Mouse (Mus musculus) embryonic facial prominence, embryonic 12.5 days (tissue): ENCODE data around the gene Rgl3. TPM values are rescaled to one million over a fixed set of nuclear protein-coding genes. Genes with fewer than 3 reads are reported as not detected.

ENCODE experiments used
- ATAC-seq: fragments of 200-750 bp; cut with Nextera tagmentation; 2 replicates; pipeline ENCODE4 v1.8.0; 2017; ENCODE audit not compliant: insufficient number of reproducible peaks, insufficient read depth, low FRiP score, low TSS enrichment
- H3K27ac ChIP-seq: fragments of 300-500 bp; sonication (generic); 2 replicates; pipeline ENCODE4 v1.5.1; 2016; ENCODE audit warnings: mild to moderate bottlenecking
- H3K27me3 ChIP-seq: fragments of 300-500 bp; sonication (generic); 2 replicates; pipeline ENCODE4 v1.6.1; 2016; ENCODE audit warnings: mild to moderate bottlenecking, moderate library complexity
- H3K36me3 ChIP-seq: fragments of 300-500 bp; sonication (generic); 2 replicates; pipeline ENCODE4 v1.6.1; 2016; ENCODE audit warnings: mild to moderate bottlenecking
- H3K4me1 ChIP-seq: fragments of 300-500 bp; sonication (generic); 2 replicates; pipeline ENCODE4 v1.6.1; 2016
- H3K4me2 ChIP-seq: fragments of 300-500 bp; sonication (generic); replicated peaks from 2 replicates; pipeline ENCODE4 v1.6.1; 2016; ENCODE audit warnings: mild to moderate bottlenecking, moderate library complexity
- H3K4me3 ChIP-seq: fragments of 300-500 bp; sonication (generic); 2 replicates; pipeline ENCODE4 v1.5.1; 2016; ENCODE audit warnings: mild to moderate bottlenecking
- H3K9ac ChIP-seq: fragments of 300-500 bp; sonication (generic); 2 replicates; pipeline ENCODE4 v1.6.1; 2016; ENCODE audit warnings: mild to moderate bottlenecking, moderate library complexity
- H3K9me3 ChIP-seq: fragments of 300-500 bp; sonication (generic); 2 replicates; pipeline ENCODE4 v1.6.1; 2016; ENCODE audit warnings: mild to moderate bottlenecking, moderate library complexity
- WGBS: fragments of 180-500 bp; shearing (Covaris S2); methylation state at CpG from one replicate; pipeline ENCODE4 v1.1.7; 2016; 5-methylcytosine and 5-hydroxymethylcytosine counted together
- polyA plus RNA-seq: library from polyadenylated mRNA; unstranded; fragments of >200 nt; fragmentation: Nextera tagmentation; extraction: Ambion mirVana; gene quantifications from 2 replicates; pipeline ENCODE4 v1.2.1, GENCODE M21; 2016

The Rgl3 gene
- polyA plus RNA-seq, 1 experiment from 2014 or later = 1.4 TPM

DNA sequence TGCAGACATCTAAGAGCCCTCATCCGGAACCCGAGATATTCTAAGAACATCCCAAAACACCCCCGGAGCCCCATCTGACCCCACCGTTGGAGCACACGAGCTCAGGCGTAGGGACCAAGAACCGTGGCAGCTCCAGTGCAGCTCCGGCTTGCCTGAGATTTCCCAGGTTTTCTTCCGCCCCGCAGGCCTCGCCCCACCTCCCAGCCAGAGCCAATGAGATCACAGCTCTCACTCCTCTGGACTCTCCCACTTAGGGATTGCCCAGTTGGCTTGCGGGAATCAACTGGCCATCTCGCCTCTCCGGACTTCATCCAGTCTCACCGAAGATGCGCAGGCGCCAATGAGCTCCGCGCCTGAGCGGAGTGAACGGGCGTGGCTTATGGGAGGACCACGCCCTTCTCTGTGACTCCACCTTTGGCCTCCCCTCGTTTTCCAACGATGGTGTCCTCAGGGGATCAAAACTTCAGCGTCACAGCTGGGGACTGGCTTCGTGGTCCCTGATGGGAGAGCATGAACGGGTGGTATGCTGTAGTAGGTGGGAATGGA, 62.0 kb downstream of the Rgl3 start, which contains the start of the genes Ccdc159 and Tmem205:
Gene Ccdc159, plus strand, starts transcription at position 264 of the 546 bp plus-strand sequence.
Gene Tmem205, minus strand, starts transcription at position 349 of the 546 bp plus-strand sequence.
- Histone ChIP-seq H3K4me2 (peak within 1 kb of the TSS; percentile 60), H3K4me3 (peak within 1 kb of the TSS; percentile 53), H3K9me3 (no peaks in the 10 kb centered on the region), H3K36me3 (no peaks in the 10 kb centered on the region), H3K4me1 (peaks cover 13% of the 10 kb centered on the region), H3K27me3 (no peaks in the 10 kb centered on the region), H3K27ac (no peak within 1 kb of the TSS), H3K9ac (peak within 1 kb of the TSS; percentile 55)
- peak; percentile 96 for ATAC-seq
- under 1% methylated on average over 28 of the region's 28 CpGs for WGBS

DNA sequence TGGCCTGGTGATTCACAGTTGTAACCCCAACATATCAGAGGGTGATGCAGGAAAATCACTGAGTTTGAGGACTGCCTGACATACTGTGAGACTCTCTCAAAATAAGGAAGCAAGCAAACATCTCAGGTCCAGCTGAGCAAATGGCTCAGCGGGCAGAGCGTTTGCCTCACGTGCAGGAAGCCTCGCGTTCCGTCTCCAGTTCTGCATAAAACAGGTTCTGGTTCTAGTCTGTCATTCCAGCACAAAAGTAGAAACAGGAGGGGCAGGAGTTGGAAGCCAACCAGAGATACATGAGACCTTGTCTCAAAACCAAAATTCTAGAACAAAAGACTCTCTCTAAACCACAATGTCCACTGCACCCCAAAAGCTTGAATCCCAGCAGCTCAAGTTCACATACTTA, 62.5 kb downstream of the Rgl3 start:
- H3K9me3 ChIP-seq = no peaks in the 10 kb centered on the region
- H3K27me3 ChIP-seq = no peaks in the 10 kb centered on the region
- WGBS = 2% methylated on average over 6 of the region's 6 CpGs
- no peak overlapping the region for H3K27ac ChIP-seq
- peaks cover 2% of the 10 kb centered on the region; the same call in 1 of the 2 replicates for H3K36me3 ChIP-seq
- H3K4me2 ChIP-seq = peak overlapping the region; percentile 60
- H3K4me1 ChIP-seq = peaks cover 13% of the 10 kb centered on the region
- no peak for ATAC-seq
- H3K4me3 ChIP-seq = peak overlapping the region; percentile 53
- H3K9ac ChIP-seq = peak overlapping the region; percentile 55

GRCm38 (mm10) chr9:21926155-21926554, 63.1 kb downstream of the Rgl3 start:
- no peak for ATAC-seq
- Histone ChIP-seq H3K9ac (peak overlapping the region; percentile 55; the same call in 1 of the 2 replicates), H3K9me3 (no peaks in the 10 kb centered on the region), H3K27ac (no peak overlapping the region), H3K27me3 (no peaks in the 10 kb centered on the region), H3K4me1 (peaks cover 13% of the 10 kb centered on the region), H3K4me2 (peak overlapping the region; percentile 60), H3K4me3 (peak overlapping the region; percentile 53; the same call in 1 of the 2 replicates), H3K36me3 (peaks cover 5% of the 10 kb centered on the region; the same call in 1 of the 2 replicates)
- WGBS = 75% methylated on average over 6 of the region's 6 CpGs

- no peaks in the 10 kb centered on the region for H3K27me3 ChIP-seq
- no peak overlapping the region for H3K9ac ChIP-seq
- H3K4me1 ChIP-seq = peaks cover 13% of the 10 kb centered on the region
- no peak overlapping the region for H3K27ac ChIP-seq
- ATAC-seq = no peak
- peaks cover 5% of the 10 kb centered on the region; the same call in 1 of the 2 replicates for H3K36me3 ChIP-seq
- H3K9me3 ChIP-seq = no peaks in the 10 kb centered on the region
- no peak overlapping the region for H3K4me3 ChIP-seq
- 95% methylated on average over 1 of the region's 1 CpGs for WGBS
- no peak overlapping the region for H3K4me2 ChIP-seq
These were observed 63.7 kb downstream of the Rgl3 start for GRCm38 (mm10) chr9:21925506-21925905.

DNA sequence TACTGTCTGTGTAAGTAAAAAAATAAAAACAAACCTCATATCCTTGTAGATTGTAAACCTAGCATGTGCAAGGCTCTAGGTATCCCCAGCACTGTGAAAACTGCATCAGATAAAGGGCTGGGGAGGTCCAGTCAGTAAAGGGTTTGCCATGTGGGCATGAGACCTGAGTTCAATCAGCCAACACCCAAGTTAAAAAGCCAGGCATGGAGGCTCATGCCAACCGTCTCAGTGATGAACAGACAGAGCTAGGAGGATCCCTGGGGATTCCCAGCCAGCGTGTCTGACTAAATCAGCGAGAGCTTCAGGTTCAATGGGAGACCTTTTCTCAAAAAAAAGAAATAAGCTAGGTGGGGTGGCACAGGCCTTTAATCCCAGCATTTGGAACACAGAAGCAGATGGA, 64.2 kb downstream of the Rgl3 start:
- Histone ChIP-seq H3K4me2 (no peak overlapping the region), H3K9ac (no peak overlapping the region), H3K4me3 (no peak overlapping the region), H3K27me3 (no peaks in the 10 kb centered on the region), H3K4me1 (peaks cover 13% of the 10 kb centered on the region), H3K36me3 (peaks cover 5% of the 10 kb centered on the region; the same call in 1 of the 2 replicates), H3K27ac (no peak overlapping the region), H3K9me3 (no peaks in the 10 kb centered on the region)
- 89% methylated on average over 3 of the region's 3 CpGs for WGBS
- no peak for ATAC-seq

DNA sequence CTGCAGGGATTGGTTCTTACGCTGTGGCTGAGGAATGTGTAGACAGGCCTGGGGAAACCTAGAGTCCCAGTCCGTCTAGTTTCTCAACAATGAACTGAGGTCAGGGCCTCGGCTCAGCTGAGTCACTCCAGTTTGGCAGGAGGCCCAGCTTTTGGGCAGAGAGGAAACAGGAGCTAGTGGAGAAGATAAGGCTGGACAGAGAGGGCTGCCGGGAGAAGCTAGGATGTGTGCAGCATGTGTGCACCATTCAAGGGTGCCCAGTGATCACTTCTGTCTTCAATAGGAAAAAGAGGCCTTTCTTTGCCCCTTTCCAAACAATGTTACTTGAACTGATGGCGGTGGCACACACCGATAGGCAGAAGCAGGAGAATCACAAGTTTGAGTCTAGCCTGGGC, 65.2 kb downstream of the Rgl3 start:
- 72% methylated on average over 6 of the region's 6 CpGs for WGBS
- no peak overlapping the region for H3K4me2 ChIP-seq
- H3K4me1 ChIP-seq = peaks cover 13% of the 10 kb centered on the region
- H3K27ac ChIP-seq = peak overlapping the region; percentile 0; the same call in 1 of the 2 replicates
- no peaks in the 10 kb centered on the region for H3K27me3 ChIP-seq
- ATAC-seq = no peak
- no peak overlapping the region for H3K9ac ChIP-seq
- no peak overlapping the region for H3K4me3 ChIP-seq
- peaks cover 5% of the 10 kb centered on the region; the same call in 1 of the 2 replicates for H3K36me3 ChIP-seq
- no peaks in the 10 kb centered on the region for H3K9me3 ChIP-seq

- H3K9me3 ChIP-seq = no peaks in the 10 kb centered on the region
- 78% methylated on average over 3 of the region's 3 CpGs for WGBS
- H3K4me1 ChIP-seq = peaks cover 13% of the 10 kb centered on the region
- no peak for ATAC-seq
- peak overlapping the region; percentile 0; the same call in 1 of the 2 replicates for H3K27ac ChIP-seq
- no peak overlapping the region for H3K9ac ChIP-seq
- H3K27me3 ChIP-seq = no peaks in the 10 kb centered on the region
- peaks cover 5% of the 10 kb centered on the region; the same call in 1 of the 2 replicates for H3K36me3 ChIP-seq
- H3K4me3 ChIP-seq = no peak overlapping the region
- no peak overlapping the region for H3K4me2 ChIP-seq
These were observed 65.7 kb downstream of the Rgl3 start for GRCm38 (mm10) chr9:21923490-21924098.

GRCm38 (mm10) chr9:21923036-21923435, 66.2 kb downstream of the Rgl3 start:
- 85% methylated on average over 4 of the region's 4 CpGs for WGBS
- H3K4me2 ChIP-seq = no peak overlapping the region
- H3K4me1 ChIP-seq = peaks cover 13% of the 10 kb centered on the region
- no peak for ATAC-seq
- H3K27me3 ChIP-seq = peaks cover 3% of the 10 kb centered on the region; the same call in 1 of the 2 replicates
- H3K4me3 ChIP-seq = no peak overlapping the region
- H3K36me3 ChIP-seq = peaks cover 5% of the 10 kb centered on the region; the same call in 1 of the 2 replicates
- H3K27ac ChIP-seq = no peak overlapping the region
- H3K9me3 ChIP-seq = no peaks in the 10 kb centered on the region
- H3K9ac ChIP-seq = no peak overlapping the region

Other genes with a start within 250 kb of the Rgl3 start
- 117 and 126 TPM in 2 replicates for gene Spc24, start 229.1 kb downstream of the Rgl3 start, polyA plus RNA-seq
- 20.4 and 21.6 TPM in 2 replicates for gene Kank2, start 190.7 kb downstream of the Rgl3 start, polyA plus RNA-seq
- 0.96 and 1.7 TPM in 2 replicates for gene Angptl8, start 153.9 kb downstream of the Rgl3 start, polyA plus RNA-seq
- gene Dock6, start 136.8 kb downstream of the Rgl3 start, polyA plus RNA-seq = 30.8 and 33.3 TPM in 2 replicates
- 10.2 and 11.1 TPM in 2 replicates for gene Rab3d, start 71.3 kb downstream of the Rgl3 start, polyA plus RNA-seq
- gene Ccdc159, start 62.0 kb downstream of the Rgl3 start, polyA plus RNA-seq = 5.3 and 5.6 TPM in 2 replicates
- gene Tmem205, start 61.9 kb downstream of the Rgl3 start, polyA plus RNA-seq = 40.5 and 42.4 TPM in 2 replicates
- 15.9 and 16.2 TPM in 2 replicates for gene Plppr2, start 52.4 kb downstream of the Rgl3 start, polyA plus RNA-seq
- gene Swsap1, start 33.7 kb downstream of the Rgl3 start, polyA plus RNA-seq = 5.6 and 7.0 TPM in 2 replicates
- gene Epor, start 25.9 kb downstream of the Rgl3 start, polyA plus RNA-seq = 6.6 and 7.8 TPM in 2 replicates
- 2.0 and 2.2 TPM in 2 replicates for gene Ccdc151, start 13.2 kb upstream of the Rgl3 start, polyA plus RNA-seq
- gene Prkcsh, start 13.4 kb upstream of the Rgl3 start, polyA plus RNA-seq = 113 and 115 TPM in 2 replicates
- 6.4 and 8.2 TPM in 2 replicates for gene Elavl3, start 62.6 kb upstream of the Rgl3 start, polyA plus RNA-seq
- not detected in 2 replicates for gene Gm49318, start 81.8 kb upstream of the Rgl3 start, polyA plus RNA-seq
- 15.0 and 15.8 TPM in 2 replicates for gene Zfp653, start 81.9 kb upstream of the Rgl3 start, polyA plus RNA-seq
- 36.7 and 38.0 TPM in 2 replicates for gene Ecsit, start 96.0 kb upstream of the Rgl3 start, polyA plus RNA-seq
- gene Cnn1, start 109.8 kb upstream of the Rgl3 start, polyA plus RNA-seq = 2.1 and 3.3 TPM in 2 replicates
- gene Elof1, start 127.7 kb upstream of the Rgl3 start, polyA plus RNA-seq = 185 and 200 TPM in 2 replicates
- 8.2 and 8.5 TPM in 2 replicates for gene Acp5, start 146.3 kb upstream of the Rgl3 start, polyA plus RNA-seq
- gene Pigyl, start 167.4 kb upstream of the Rgl3 start, polyA plus RNA-seq = 63.5 and 66.1 TPM in 2 replicates
- 0.17 and 0.20 TPM in 2 replicates for gene Zfp872, start 198.6 kb upstream of the Rgl3 start, polyA plus RNA-seq
- gene Zfp809, start 236.3 kb upstream of the Rgl3 start, polyA plus RNA-seq = 12.4 and 12.5 TPM in 2 replicates